Mouse (Mus musculus) midbrain, embryonic 12.5 days (tissue): ENCODE measurements at regions not wholly inside any gene's neighbourhood (a gene's known extent, or its start where the extent isn't known, plus 50 kb on each side); places are given as distances from the start of the nearest gene placed in this dataset.
"Not testable (repeated sequence)": the region's sequence is repeated elsewhere in the genome, so short reads cannot be mapped to it uniquely, and the experiment has no call there.

Source experiments
- ATAC-seq: fragments of 200-750 bp; cut with Nextera tagmentation; 2 replicates; pipeline ENCODE4 v1.8.0; 2017; ENCODE audit warnings: low read depth, moderate TSS enrichment, moderate library complexity; ENCODE audit not compliant: low FRiP score
- H3K27ac ChIP-seq: fragments of 300-500 bp; sonication (generic); replicated peaks from 2 replicates; pipeline ENCODE4 v1.5.1; 2016; ENCODE audit warnings: mild to moderate bottlenecking
- H3K27me3 ChIP-seq: fragments of 300-500 bp; sonication (generic); 2 replicates; pipeline ENCODE4 v1.6.1; 2016; ENCODE audit warnings: mild to moderate bottlenecking
- H3K36me3 ChIP-seq: fragments of 300-500 bp; sonication (generic); 2 replicates; pipeline ENCODE4 v1.6.1; 2016
- H3K4me1 ChIP-seq: fragments of 300-500 bp; sonication (generic); 2 replicates; pipeline ENCODE4 v1.6.1; 2016
- H3K4me2 ChIP-seq: fragments of 300-500 bp; sonication (generic); replicated peaks from 2 replicates; pipeline ENCODE4 v1.6.1; 2016; ENCODE audit warnings: mild to moderate bottlenecking, moderate library complexity
- H3K4me3 ChIP-seq: fragments of 300-500 bp; sonication (generic); 2 replicates; pipeline ENCODE4 v1.5.1; 2016; ENCODE audit warnings: mild to moderate bottlenecking
- H3K9ac ChIP-seq: fragments of 300-500 bp; sonication (generic); replicated peaks from 2 replicates; pipeline ENCODE4 v1.6.1; 2016; ENCODE audit warnings: mild to moderate bottlenecking, moderate library complexity
- H3K9me3 ChIP-seq: fragments of 300-500 bp; sonication (generic); 2 replicates; pipeline ENCODE4 v1.6.1; 2016; ENCODE audit warnings: mild to moderate bottlenecking
- WGBS: fragments of 180-500 bp; shearing (Covaris S2); methylation state at CpG from one replicate; pipeline ENCODE4 v1.1.7; 2016; 5-methylcytosine and 5-hydroxymethylcytosine counted together

DNA sequence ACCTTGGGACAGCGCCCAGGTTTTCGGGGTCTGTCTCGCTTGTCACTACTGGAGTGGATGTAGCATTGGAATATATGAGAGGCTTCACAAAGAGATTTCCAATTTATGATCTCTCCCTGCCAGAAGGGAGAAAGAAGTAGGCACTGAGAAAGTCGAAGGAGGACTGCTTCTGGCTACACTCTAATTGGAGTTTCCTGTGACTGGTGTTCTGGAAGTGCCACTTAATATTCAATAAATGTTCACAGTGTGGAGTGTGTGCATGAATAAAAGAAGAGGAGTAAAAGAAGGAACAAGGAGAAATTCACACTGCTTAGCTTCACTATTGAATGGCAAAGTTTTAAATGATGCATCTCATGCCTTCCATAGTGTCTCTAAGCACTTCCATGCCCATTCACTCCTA is 77.1 kb upstream of the Arhgap42 start:
- H3K9me3 ChIP-seq, result no peaks in the 10 kb centered on the region
- no peak overlapping the region for H3K9ac ChIP-seq
- no peak for ATAC-seq
- WGBS, result 95% methylated on average over 4 of the region's 4 CpGs
- H3K36me3 ChIP-seq, result no peaks in the 10 kb centered on the region
- 0 out of 2 replicates have a peak, but pooled peaks cover 4% of the 10 kb centered on the region for H3K4me1 ChIP-seq
- H3K27ac ChIP-seq, result no peak overlapping the region
- no peaks in the 10 kb centered on the region for H3K27me3 ChIP-seq
- no peak overlapping the region for H3K4me3 ChIP-seq
- H3K4me2 ChIP-seq, result no peak overlapping the region

DNA sequence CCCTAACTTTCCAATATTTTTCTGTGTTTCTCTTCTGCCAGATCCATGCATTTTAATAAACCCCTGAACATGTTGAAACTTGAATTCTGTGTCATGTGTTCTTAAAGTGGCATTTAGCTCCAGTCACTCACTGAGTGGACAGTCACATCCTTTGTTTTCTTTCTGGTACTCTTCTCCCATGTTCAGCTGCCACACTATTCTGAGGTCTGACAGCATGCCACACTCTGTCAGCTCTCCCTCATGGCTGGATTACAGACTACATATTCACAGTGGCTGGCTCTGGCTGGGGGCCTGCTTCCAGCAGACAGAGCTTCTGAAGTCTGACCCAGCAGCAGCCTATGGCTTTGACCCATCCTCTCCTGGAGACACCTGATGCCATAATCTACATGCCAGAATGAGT is 73.4 kb upstream of the Arhgap42 start:
- no peak for ATAC-seq
- Histone ChIP-seq H3K27ac (no peak overlapping the region), H3K4me1 (0 out of 2 replicates have a peak, but pooled peaks cover 4% of the 10 kb centered on the region)

DNA sequence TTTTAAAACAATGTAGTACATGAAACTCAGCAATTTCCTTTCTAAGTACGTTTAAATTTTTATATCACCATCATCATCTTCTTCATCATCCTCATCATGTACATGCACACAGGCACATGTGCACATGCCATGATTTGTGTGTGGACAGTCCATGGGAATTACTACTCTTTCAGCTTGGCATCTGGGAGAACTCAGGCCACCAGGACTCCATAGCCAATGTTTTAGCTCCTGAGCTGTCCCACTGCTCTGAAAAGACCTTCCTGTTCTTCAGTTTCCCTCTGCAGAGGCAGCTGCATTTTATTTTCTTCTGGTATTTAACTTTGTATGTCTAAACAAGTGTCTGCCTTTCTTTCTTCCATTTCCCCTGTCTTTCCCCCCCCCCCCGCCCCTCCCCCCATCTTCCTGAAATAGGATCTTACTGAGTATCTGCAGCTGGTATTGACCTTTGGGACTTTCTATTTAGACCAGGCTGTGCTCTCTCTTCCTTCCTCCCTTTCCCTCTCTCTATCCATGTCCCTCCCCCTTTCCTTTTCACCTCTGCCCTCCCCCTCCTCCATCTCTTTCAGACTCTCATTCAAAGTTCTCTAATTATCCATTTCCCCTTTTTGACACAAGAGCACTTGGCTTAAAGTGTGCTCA is 72.8 kb upstream of the Arhgap42 start:
- no peak overlapping the region for H3K9ac ChIP-seq
- no peaks in the 10 kb centered on the region for H3K36me3 ChIP-seq
- 0 out of 2 replicates have a peak, but pooled peaks cover 4% of the 10 kb centered on the region for H3K4me1 ChIP-seq
- 100% methylated on average over 1 of the region's 2 CpGs for WGBS
- no peak overlapping the region for H3K4me2 ChIP-seq
- H3K9me3 ChIP-seq, result no peaks in the 10 kb centered on the region
- ATAC-seq, result no peak
- no peaks in the 10 kb centered on the region for H3K27me3 ChIP-seq
- H3K4me3 ChIP-seq, result no peak overlapping the region
- H3K27ac ChIP-seq, result no peak overlapping the region

More for the DNA sequence above, 73.4 kb upstream of the Arhgap42 start:
- no peaks in the 10 kb centered on the region for H3K27me3 ChIP-seq
- no peak overlapping the region for H3K9ac ChIP-seq
- H3K4me3 ChIP-seq, result no peak overlapping the region
- no peak overlapping the region for H3K4me2 ChIP-seq
- no peaks in the 10 kb centered on the region for H3K9me3 ChIP-seq
- no peaks in the 10 kb centered on the region for H3K36me3 ChIP-seq

DNA sequence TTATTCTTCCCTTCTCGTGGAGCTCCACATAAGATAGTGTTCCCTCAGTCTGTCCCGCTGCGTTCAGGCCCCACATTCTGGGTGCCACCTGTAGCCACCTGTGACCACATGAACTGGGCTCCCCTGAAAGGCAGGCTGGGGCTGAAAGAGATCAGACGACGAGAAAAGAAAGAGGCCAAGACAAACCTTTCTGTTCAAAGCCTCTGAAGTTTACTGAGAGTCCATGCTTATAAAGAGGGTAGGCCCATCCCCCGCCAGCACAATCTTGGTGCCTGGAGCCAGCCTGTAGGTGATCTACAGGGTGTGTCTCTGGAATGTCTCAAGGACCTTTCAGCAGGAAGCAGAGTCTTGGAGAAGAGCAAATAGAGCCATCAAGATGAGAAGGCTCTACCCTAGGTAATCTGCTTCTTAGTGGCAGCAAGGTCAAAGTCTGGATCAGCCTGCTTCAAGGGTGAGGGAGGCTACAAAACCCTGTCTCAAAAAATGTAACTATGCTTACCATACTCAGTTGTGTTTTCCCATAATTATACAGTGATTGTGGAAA is 72.2 kb upstream of the Arhgap42 start:
- not testable (repeated sequence) for H3K9me3 ChIP-seq, H3K9ac ChIP-seq, H3K4me1 ChIP-seq, H3K27me3 ChIP-seq, H3K4me2 ChIP-seq, ATAC-seq, H3K4me3 ChIP-seq, H3K27ac ChIP-seq, H3K36me3 ChIP-seq
- 81% methylated on average over 6 of the region's 6 CpGs for WGBS

DNA sequence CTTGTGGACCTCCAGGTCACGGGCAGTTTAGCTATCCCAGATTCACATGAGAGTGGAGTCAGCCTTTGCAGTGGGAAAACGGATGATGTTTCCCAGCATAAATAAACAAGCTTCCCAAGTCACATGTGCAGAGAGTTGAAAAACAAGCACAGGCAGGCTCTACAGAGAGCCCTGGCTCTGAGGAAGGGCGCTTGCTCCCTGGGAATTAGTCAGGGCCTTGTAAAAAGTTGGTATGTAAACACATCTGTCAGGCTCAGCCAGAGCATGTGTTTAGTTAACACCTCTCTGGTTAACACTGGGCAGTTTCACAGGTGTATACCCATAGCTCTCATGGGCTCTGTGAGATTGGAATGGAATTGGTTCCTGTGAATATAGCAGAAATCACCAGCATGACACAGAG is 51.9 kb upstream of the Arhgap42 start:
- Histone ChIP-seq H3K4me1 (no peaks in the 10 kb centered on the region), H3K27ac (no peak overlapping the region), H3K36me3 (no peaks in the 10 kb centered on the region), H3K9ac (no peak overlapping the region), H3K4me3 (no peak overlapping the region), H3K9me3 (no peaks in the 10 kb centered on the region), H3K4me2 (no peak overlapping the region), H3K27me3 (no peaks in the 10 kb centered on the region)
- no peak; the same call in 1 of the 2 replicates for ATAC-seq
- WGBS, result 72% methylated on average over 3 of the region's 3 CpGs

DNA sequence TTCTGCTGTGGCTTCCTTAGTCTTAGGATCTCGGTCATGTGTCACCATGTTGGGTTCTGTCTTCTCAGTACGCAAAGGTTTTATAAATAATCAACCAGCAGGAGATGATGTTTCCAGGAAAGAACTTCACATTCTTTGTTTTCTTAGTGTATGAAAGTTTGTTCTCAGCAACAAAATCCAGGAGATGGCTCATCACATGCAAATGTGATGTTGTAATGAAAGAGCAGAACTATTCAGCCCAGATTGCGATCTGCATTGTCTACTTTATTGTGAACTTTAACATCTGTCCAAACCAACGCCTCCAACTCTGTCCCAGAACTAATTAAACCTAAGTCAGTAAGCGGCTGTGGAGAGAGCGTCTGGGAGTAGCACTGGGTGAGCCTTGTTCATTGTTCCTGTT is 50.7 kb upstream of the Arhgap42 start:
- no peak overlapping the region for H3K9ac ChIP-seq
- H3K27ac ChIP-seq, result no peak overlapping the region
- H3K4me3 ChIP-seq, result no peak overlapping the region
- H3K36me3 ChIP-seq, result no peaks in the 10 kb centered on the region
- no peaks in the 10 kb centered on the region for H3K9me3 ChIP-seq
- no peaks in the 10 kb centered on the region for H3K27me3 ChIP-seq
- no peaks in the 10 kb centered on the region for H3K4me1 ChIP-seq
- no peak for ATAC-seq
- WGBS, result 62% methylated on average over 6 of the region's 6 CpGs
- H3K4me2 ChIP-seq, result no peak overlapping the region
